Mouse (Mus musculus) urinary bladder, postnatal 36 days (tissue): Measurements from ENCODE around the gene Gm14743.
"Not testable (repeated sequence)": the region's sequence is repeated elsewhere in the genome, so short reads cannot be mapped to it uniquely, and the experiment has no call there.

Experiments used
- DNase-seq, 2 experiments: peaks; one replicate each; pipeline ENCODE4 v3.0.0; 2022; ENCODE audit warnings: low spot score in 2 of 2, mixed read lengths in 1 of 2

Gm14743 gene

DNA sequence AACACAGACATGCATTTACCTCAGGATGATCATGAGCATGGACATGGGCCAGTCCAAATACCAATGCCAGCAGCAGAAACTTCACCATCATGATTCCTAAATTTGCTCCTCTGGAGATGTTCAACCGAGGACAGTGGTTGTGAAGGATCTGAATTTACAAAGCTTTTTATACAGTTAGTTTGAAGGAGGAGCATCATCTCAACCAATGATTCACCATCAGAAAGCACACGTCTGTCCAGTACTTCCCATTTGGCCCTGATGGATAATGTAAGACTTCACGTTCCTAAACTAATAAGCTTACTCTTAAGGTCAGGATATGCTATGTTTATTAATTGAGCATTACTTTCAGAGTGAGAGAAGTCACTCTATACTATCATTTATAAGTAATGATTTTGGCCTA is at the start of gene Gm14743:
Gene Gm14743, minus strand, starts transcription at position 101 of the 400 bp plus-strand sequence.
- not testable (repeated sequence) for DNase-seq

DNA sequence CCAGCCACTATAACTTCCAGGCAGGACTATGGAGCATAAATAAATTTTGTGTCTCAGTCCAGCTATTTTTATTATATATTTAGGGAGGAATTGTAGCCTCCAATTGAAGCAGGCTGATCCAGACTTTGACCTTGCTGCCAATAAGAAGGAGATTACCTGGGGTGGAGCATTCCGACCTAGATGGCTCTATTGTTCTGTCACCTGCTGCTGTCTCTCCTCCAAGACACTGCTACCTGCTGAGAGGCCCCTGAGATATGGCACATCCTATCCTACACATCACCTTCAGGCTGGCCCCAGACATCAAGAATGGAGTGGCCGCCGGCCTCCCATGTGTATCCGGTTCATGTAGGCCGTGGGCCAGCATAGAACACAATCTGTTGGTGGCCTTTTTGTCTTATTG is 42.9 kb downstream of the Gm14743 start:
- DNase-seq, result no peak

DNA sequence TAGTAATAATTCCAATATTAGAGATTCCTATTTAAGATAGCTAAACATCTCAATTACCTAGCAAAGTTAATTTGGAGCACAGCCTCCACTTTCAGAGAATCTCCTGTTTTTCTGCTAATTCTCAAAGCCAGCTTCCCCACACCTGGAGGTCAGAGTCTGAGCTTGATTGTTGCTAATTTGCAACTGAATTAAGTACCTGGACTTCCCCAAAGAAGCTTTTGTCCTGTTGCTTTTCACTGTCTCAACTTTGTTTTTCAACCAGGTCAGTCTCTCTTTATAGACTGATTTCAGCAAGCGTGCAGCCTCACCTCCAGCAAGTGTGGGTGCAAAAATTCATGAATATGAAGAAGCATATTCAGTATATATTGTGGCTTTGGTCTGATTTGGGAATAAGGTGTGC is 43.5 kb downstream of the Gm14743 start:
- DNase-seq, result not testable (repeated sequence)
